Mouse (Mus musculus) spleen, adult 12 weeks (tissue): Measurements from ENCODE around the gene Prickle2.

Source experiments
- DNase-seq: peaks from one replicate; pipeline ENCODE4 v3.0.0; 2022; ENCODE audit warnings: low spot score

The Prickle2 gene

GRCm38 (mm10) chr6:92706145-92706466, at the start of gene Prickle2:
Gene Prickle2, minus strand, starts transcription at chr6:92706155.
- DNase-seq: no peak

GRCm38 (mm10) chr6:92752737-92753136, 46.8 kb upstream of the Prickle2 start:
- DNase-seq: no peak

GRCm38 (mm10) chr6:92749420-92749819, 43.5 kb upstream of the Prickle2 start:
- DNase-seq: no peak

GRCm38 (mm10) chr6:92743605-92744004, 37.6 kb upstream of the Prickle2 start:
- no peak for DNase-seq

- no peak for DNase-seq
These were observed 31.2 kb upstream of the Prickle2 start for GRCm38 (mm10) chr6:92737116-92737515.

GRCm38 (mm10) chr6:92733651-92734050, 27.7 kb upstream of the Prickle2 start:
- DNase-seq: no peak

- no peak for DNase-seq
These were observed 22.6 kb upstream of the Prickle2 start for GRCm38 (mm10) chr6:92728514-92728913.

- no peak for DNase-seq
These were observed 22.1 kb upstream of the Prickle2 start for GRCm38 (mm10) chr6:92728084-92728483.

GRCm38 (mm10) chr6:92727351-92727986, 21.5 kb upstream of the Prickle2 start:
- no peak for DNase-seq

GRCm38 (mm10) chr6:92726121-92726520, 20.2 kb upstream of the Prickle2 start:
- no peak for DNase-seq

- no peak for DNase-seq
These were observed 18.4 kb upstream of the Prickle2 start for GRCm38 (mm10) chr6:92724394-92724793.

GRCm38 (mm10) chr6:92715806-92716205, 9.9 kb upstream of the Prickle2 start:
- no peak for DNase-seq

GRCm38 (mm10) chr6:92714748-92715147, 8.8 kb upstream of the Prickle2 start:
- DNase-seq: no peak

GRCm38 (mm10) chr6:92708137-92708536, 2.2 kb upstream of the Prickle2 start:
- no peak for DNase-seq

- DNase-seq: no peak
These were observed 406 bp downstream of the Prickle2 start for GRCm38 (mm10) chr6:92705353-92706144.

- no peak for DNase-seq
These were observed 1.1 kb downstream of the Prickle2 start for GRCm38 (mm10) chr6:92704810-92705209.

- DNase-seq: no peak
These were observed 6.3 kb downstream of the Prickle2 start for GRCm38 (mm10) chr6:92699491-92700209.

- DNase-seq: no peak
These were observed 8.1 kb downstream of the Prickle2 start for GRCm38 (mm10) chr6:92697807-92698206.

- no peak for DNase-seq
These were observed 18.6 kb downstream of the Prickle2 start for GRCm38 (mm10) chr6:92687317-92687716.

GRCm38 (mm10) chr6:92674394-92674925, 31.5 kb downstream of the Prickle2 start:
- DNase-seq: no peak

GRCm38 (mm10) chr6:92670518-92671147, 35.3 kb downstream of the Prickle2 start:
- no peak for DNase-seq

- no peak for DNase-seq
These were observed 36.3 kb downstream of the Prickle2 start for GRCm38 (mm10) chr6:92669623-92670022.
